Mouse (Mus musculus) CH12.LX (cell line): ENCODE measurements around the gene Tas2r108. TPM values are rescaled to one million over a fixed set of nuclear protein-coding genes. Genes with fewer than 3 reads are reported as not detected.

Experiments used
- DNase-seq: peaks from one replicate; pipeline ENCODE4 v3.0.0-alpha.2; 2013; ENCODE audit errors: extremely low read depth
- H3K27ac ChIP-seq: 2 replicates; pipeline ENCODE4 v1.5.1; 2012; ENCODE audit warnings: low read depth, mild to moderate bottlenecking, control low read depth, moderate library complexity; ENCODE audit not compliant: insufficient read depth
- H3K27me3 ChIP-seq: replicated peaks from 2 replicates; pipeline ENCODE3; 2012; ENCODE audit warnings: inconsistent platforms
- H3K36me3 ChIP-seq, 2 experiments: replicated peaks in 1 of 2; 2 replicates each; pipeline versions ENCODE3 to v1.6.1; 2012; ENCODE audit warnings: inconsistent platforms in 1 of 2, low read length in 1 of 2, mild to moderate bottlenecking in 1 of 2, mixed read lengths in 1 of 2, moderate library complexity in 1 of 2; ENCODE audit not compliant: control insufficient read depth in 1 of 2, insufficient read depth in 1 of 2
- H3K4me1 ChIP-seq, 2 experiments: 2 replicates each; pipeline ENCODE4 v1.6.1; 2012; ENCODE audit warnings: inconsistent platforms in 1 of 2, moderate library complexity in 1 of 2; ENCODE audit not compliant: insufficient read depth in 2 of 2, control insufficient read depth in 1 of 2
- H3K4me2 ChIP-seq: 2 replicates; pipeline ENCODE4 v1.6.1; 2012; ENCODE audit warnings: low read depth, mild to moderate bottlenecking, control low read depth; ENCODE audit not compliant: poor library complexity, insufficient read depth, severe bottlenecking
- H3K4me3 ChIP-seq, 3 experiments: fragments of 150-350 bp in 1 of 3; sonication (generic) in 1 of 3; replicated peaks in 1 of 3; 2 replicates each; pipeline versions ENCODE3 to v1.5.1; 2011 to 2012; ENCODE audit warnings: low read depth in 2 of 3, low read length in 2 of 3, mild to moderate bottlenecking in 2 of 3, moderate library complexity in 2 of 3, control low read depth in 1 of 3, improper control_type of control experiment in 1 of 3, inconsistent platforms in 1 of 3, mixed read lengths in 1 of 3; ENCODE audit not compliant: poor library complexity in 1 of 3
- H3K79me2 ChIP-seq: replicated peaks from 2 replicates; pipeline ENCODE4 v1.6.1; 2012; ENCODE audit warnings: mild to moderate bottlenecking, moderate library complexity; ENCODE audit not compliant: control insufficient read depth, poor library complexity, insufficient read depth, severe bottlenecking; ENCODE audit errors: extremely low read depth
- H3K9ac ChIP-seq: 2 replicates; pipeline ENCODE4 v1.6.1; 2012; ENCODE audit warnings: low read depth, mild to moderate bottlenecking, control low read depth, moderate library complexity; ENCODE audit not compliant: insufficient read depth
- H3K9me3 ChIP-seq: replicated peaks from 2 replicates; pipeline ENCODE3; 2012; ENCODE audit warnings: low read length, inconsistent platforms, mixed read lengths
- BHLHE40 ChIP-seq: IDR thresholded peaks from 2 replicates; pipeline ENCODE4 v1.6.1; 2011; ENCODE audit warnings: mild to moderate bottlenecking, low read depth, low read length, improper control_type of control experiment
- E2F4 ChIP-seq: IDR thresholded peaks from 2 replicates; pipeline ENCODE4 v1.6.1; 2011; ENCODE audit warnings: low read depth, low read length, improper control_type of control experiment; ENCODE audit not compliant: insufficient replicate concordance
- JUN ChIP-seq: IDR thresholded peaks from 2 replicates; pipeline ENCODE4 v1.6.1; 2011; ENCODE audit warnings: low read depth, mild to moderate bottlenecking, low read length, improper control_type of control experiment, moderate library complexity; ENCODE audit not compliant: insufficient read depth
- JUND ChIP-seq: conservative IDR thresholded peaks from 2 replicates; pipeline ENCODE4 v1.6.1; 2011; ENCODE audit warnings: low read depth, low read length, improper control_type of control experiment
- MAX ChIP-seq: IDR thresholded peaks from 2 replicates; pipeline ENCODE4 v1.6.1; 2011; ENCODE audit warnings: low read length, improper control_type of control experiment
- POLR2A ChIP-seq: IDR thresholded peaks from 2 replicates; pipeline ENCODE4 v1.6.1; 2011; ENCODE audit warnings: low read depth, mild to moderate bottlenecking, improper control_type of control experiment, low read length
- POLR2AphosphoS2 ChIP-seq: IDR thresholded peaks from 2 replicates; pipeline ENCODE4 v1.6.1; 2011; ENCODE audit warnings: low read depth, low read length, improper control_type of control experiment
- TBP ChIP-seq: conservative IDR thresholded peaks from 2 replicates; pipeline ENCODE4 v1.6.1; 2011; ENCODE audit warnings: low read depth, low read length, improper control_type of control experiment
- USF1 ChIP-seq: IDR thresholded peaks from 2 replicates; pipeline ENCODE4 v1.6.1; 2014; ENCODE audit warnings: low read depth, mild to moderate bottlenecking, inconsistent platforms, low read length, improper control_type of control experiment
- dilution Hi-C: fragments of 300-500 bp; cut with MboI; formaldehyde crosslinking; loops from 2 replicates; pipeline ENCODE4 v1.14.3; 2020; ENCODE audit warnings: low sequenced_read_pairs; ENCODE audit not compliant: extremely low pct_unique_long_range_greater_than_20kb, extremely low pct_ligation_motif_present
- in situ Hi-C: fragments of 300-500 bp; cut with MboI; formaldehyde crosslinking; loops from 3 replicates; pipeline ENCODE4 v1.14.3; 2019; ENCODE audit warnings: low sequenced_read_pairs, low pct_ligation_motif_present, low pct_unique_long_range_greater_than_20kb, mixed read lengths
- polyA plus RNA-seq: library from polyadenylated mRNA; unstranded; fragments of >175 nt; gene quantifications from 2 replicates; pipeline ENCODE4 v1.2.1, GENCODE M21; 2012; ENCODE audit warnings: low read depth; ENCODE audit not compliant: insufficient read length
- total RNA-seq, 2 experiments: library from RNA; depleted of rRNA; stranded (reverse); fragments of 300-350 nt in 1 of 2; fragments of >200 nt in 1 of 2; gene quantifications; 2 replicates each; pipeline ENCODE4 v1.2.3; 2012 to 2014

The Tas2r108 gene
- total and polyA plus RNA-seq, 3 experiments: not detected

- Histone ChIP-seq H3K9ac (no peak within 1 kb of the TSS), H3K9me3 (no peaks in the 10 kb centered on the region)
- no peak for TF ChIP-seq JUN
- TF ChIP-seq BHLHE40: no peak
- TF ChIP-seq USF1: no peak
- TF ChIP-seq TBP: no peak
- no peak for TF ChIP-seq POLR2AphosphoS2
- no peak for TF ChIP-seq MAX
- TF ChIP-seq POLR2A: no peak
- TF ChIP-seq JUND: no peak
- no peak for TF ChIP-seq E2F4
- TF ChIP-seq, all 38 proteins: peak for 0
- Histone ChIP-seq H3K27me3 (no peaks in the 10 kb centered on the region), H3K36me3 (no peaks in the 10 kb centered on the region), H3K4me3 (no peak within 1 kb of the TSS), H3K79me2 (no peaks in the 10 kb centered on the region), H3K4me2 (no peak within 1 kb of the TSS), H3K4me1 (no peaks in the 10 kb centered on the region), H3K27ac (no peak within 1 kb of the TSS)
- in situ Hi-C loops: no loop called here
- dilution Hi-C loops: no loop called here
- DNase-seq: no peak
Measured at GRCm38 (mm10) chr6:40519408-40519807, 26.1 kb downstream of the Tas2r108 start, which contains the start of gene Prss37. Gene Prss37 (minus strand): TSS chr6:40519508.

Other genes with a start within 250 kb of the Tas2r108 start
- gene Agk, start 168.4 kb upstream of the Tas2r108 start, total RNA-seq (2012; rRNA removed): 24.8 and 26.9 TPM in 2 replicates
- gene Agk, start 168.4 kb upstream of the Tas2r108 start, total RNA-seq (2014; rRNA removed): 41.5 and 42.5 TPM in 2 replicates
- gene Agk, start 168.4 kb upstream of the Tas2r108 start, polyA plus RNA-seq: 22.1 and 26.1 TPM in 2 replicates
- gene E330009J07Rik, start 57.4 kb upstream of the Tas2r108 start, total RNA-seq (2012; rRNA removed): 10.9 and 13.1 TPM in 2 replicates
- gene E330009J07Rik, start 57.4 kb upstream of the Tas2r108 start, total RNA-seq (2014; rRNA removed): 21.6 and 22.0 TPM in 2 replicates
- 11.6 and 12.3 TPM in 2 replicates for gene E330009J07Rik, start 57.4 kb upstream of the Tas2r108 start, polyA plus RNA-seq
- gene Wee2, start 54.4 kb upstream of the Tas2r108 start, total RNA-seq (2012; rRNA removed): not detected in 2 replicates
- gene Wee2, start 54.4 kb upstream of the Tas2r108 start, total RNA-seq (2014; rRNA removed): not detected in 2 replicates
- gene Wee2, start 54.4 kb upstream of the Tas2r108 start, polyA plus RNA-seq: not detected in 2 replicates
- gene Ssbp1, start 22.2 kb upstream of the Tas2r108 start, total RNA-seq (2012; rRNA removed): 70.2 and 84.1 TPM in 2 replicates
- gene Ssbp1, start 22.2 kb upstream of the Tas2r108 start, total RNA-seq (2014; rRNA removed): 109 and 110 TPM in 2 replicates
- gene Ssbp1, start 22.2 kb upstream of the Tas2r108 start, polyA plus RNA-seq: 118 and 147 TPM in 2 replicates
- gene Tas2r137, start 2.3 kb upstream of the Tas2r108 start, total RNA-seq (2012; rRNA removed): not detected in 2 replicates
- gene Tas2r137, start 2.3 kb upstream of the Tas2r108 start, total RNA-seq (2014; rRNA removed): not detected in 2 replicates
- not detected in 2 replicates for gene Tas2r137, start 2.3 kb upstream of the Tas2r108 start, polyA plus RNA-seq
- not detected in 2 replicates for gene Prss37, start 26.0 kb downstream of the Tas2r108 start, total RNA-seq (2012; rRNA removed)
- not detected in 2 replicates for gene Prss37, start 26.0 kb downstream of the Tas2r108 start, total RNA-seq (2014; rRNA removed)
- gene Prss37, start 26.0 kb downstream of the Tas2r108 start, polyA plus RNA-seq: not detected in 2 replicates
- not detected in 2 replicates for gene Olfr461, start 61.5 kb downstream of the Tas2r108 start, total RNA-seq (2012; rRNA removed)
- not detected in 2 replicates for gene Olfr461, start 61.5 kb downstream of the Tas2r108 start, total RNA-seq (2014; rRNA removed)
- gene Olfr461, start 61.5 kb downstream of the Tas2r108 start, polyA plus RNA-seq: not detected in 2 replicates
- gene Olfr460, start 76.0 kb downstream of the Tas2r108 start, total RNA-seq (2012; rRNA removed): not detected in 2 replicates
- gene Olfr460, start 76.0 kb downstream of the Tas2r108 start, total RNA-seq (2014; rRNA removed): not detected in 2 replicates
- gene Olfr460, start 76.0 kb downstream of the Tas2r108 start, polyA plus RNA-seq: not detected in 2 replicates
- gene Clec5a, start 92.3 kb downstream of the Tas2r108 start, total RNA-seq (2012; rRNA removed): 0.71 and 1.4 TPM in 2 replicates
- gene Clec5a, start 92.3 kb downstream of the Tas2r108 start, total RNA-seq (2014; rRNA removed): 1.0 and 1.7 TPM in 2 replicates
- gene Clec5a, start 92.3 kb downstream of the Tas2r108 start, polyA plus RNA-seq: 0.97 and 1.1 TPM in 2 replicates
- gene Tas2r138, start 119.8 kb downstream of the Tas2r108 start, total RNA-seq (2012; rRNA removed): not detected in 2 replicates
- gene Tas2r138, start 119.8 kb downstream of the Tas2r108 start, total RNA-seq (2014; rRNA removed): not detected in 2 replicates
- not detected in 2 replicates for gene Tas2r138, start 119.8 kb downstream of the Tas2r108 start, polyA plus RNA-seq
- gene Mgam, start 135.3 kb downstream of the Tas2r108 start, total RNA-seq (2012; rRNA removed): not detected in 2 replicates
- not detected in 2 replicates for gene Mgam, start 135.3 kb downstream of the Tas2r108 start, total RNA-seq (2014; rRNA removed)
- gene Mgam, start 135.3 kb downstream of the Tas2r108 start, polyA plus RNA-seq: 0.04 and 0.06 TPM in 2 replicates